ENCODE assay signal across 25 mouse cellular contexts in genomic region chr1:131281731-131282130, GRCm38 (mm10). TPM values are rescaled to one million over a fixed set of nuclear protein-coding genes. Genes with fewer than 3 reads are reported as not detected.
DNase-seq lines count a peak whose midpoint lies in the region; ATAC-seq and TF ChIP-seq lines count a peak whose summit lies in the region.
"Had no signal": no experiment of that assay in that cellular context is flagged by ENCODE, and none has a peak within 500 bp of the region (broad histone marks: within the 10 kb centered on the region; RNA-seq: fewer than 3 reads in every experiment).

No protein-coding gene starts in this region.

- H3K4me1 ChIP-seq in intestine, postnatal 0 days (replicated peaks; ENCODE audit: control insufficient read depth, insufficient read depth, low read length): peaks cover 8% of the 10 kb centered on the region; the same call in 1 of the 2 replicates
- peaks cover 25% of the 10 kb centered on the region for H3K4me1 ChIP-seq in intestine, embryonic 16.5 days (ENCODE audit: control insufficient read depth, insufficient read depth, low read length)
- H3K4me1 ChIP-seq in midbrain, embryonic 13.5 days (replicated peaks): 0 out of 2 replicates have a peak, but pooled peaks cover 3% of the 10 kb centered on the region
- H3K4me1 ChIP-seq in midbrain, postnatal 0 days (ENCODE audit: insufficient read depth, low read length): no peaks in the 10 kb centered on the region
- H3K4me1 ChIP-seq in limb, embryonic 14.5 days (ENCODE audit: control insufficient read depth, insufficient read depth, low read length): peaks cover 8% of the 10 kb centered on the region; the same call in 1 of the 2 replicates
- no peaks in the 10 kb centered on the region for H3K4me1 ChIP-seq in forebrain, embryonic 12.5 days

- no peak for TF ChIP-seq CTCF in intestine, postnatal 0 days (IDR thresholded peaks at IDR 0.05; ENCODE audit: low read depth)
- no peak for TF ChIP-seq CTCF in midbrain, postnatal 0 days (IDR thresholded peaks at IDR 0.05)

- TF ChIP-seq POLR2A in limb, embryonic 14.5 days (IDR thresholded peaks at IDR 0.05; ENCODE audit: borderline replicate concordance, extremely low read depth, insufficient read depth, insufficient read length): no peak

- H3K27ac ChIP-seq in intestine, postnatal 0 days (ENCODE audit: low read depth, low read length): no peak overlapping the region
- H3K27ac ChIP-seq in intestine, embryonic 16.5 days (ENCODE audit: low read length): no peak overlapping the region
- no peak overlapping the region for H3K27ac ChIP-seq in midbrain, embryonic 13.5 days
- no peak overlapping the region for H3K27ac ChIP-seq in midbrain, postnatal 0 days (ENCODE audit: low read depth, low read length)
- no peak overlapping the region for H3K27ac ChIP-seq in limb, embryonic 14.5 days (replicated peaks; ENCODE audit: low read depth, low read length)
- no peak overlapping the region for H3K27ac ChIP-seq in forebrain, embryonic 12.5 days
- H3K27ac ChIP-seq: embryonic facial prominence, embryonic 13.5 days; forebrain, embryonic 10.5 days; heart, embryonic 13.5 days; hindbrain, embryonic 15.5 days; intestine, embryonic 15.5 days; neural tube, embryonic 13.5 days had no signal

- H3K9me3 ChIP-seq in intestine, postnatal 0 days (ENCODE audit: control insufficient read depth): no peaks in the 10 kb centered on the region
- no peaks in the 10 kb centered on the region for H3K9me3 ChIP-seq in intestine, embryonic 16.5 days (ENCODE audit: control insufficient read depth, low read length)
- no peaks in the 10 kb centered on the region for H3K9me3 ChIP-seq in midbrain, embryonic 13.5 days
- H3K9me3 ChIP-seq in midbrain, postnatal 0 days (ENCODE audit: low read length): no peaks in the 10 kb centered on the region
- no peaks in the 10 kb centered on the region for H3K9me3 ChIP-seq in limb, embryonic 14.5 days (ENCODE audit: control insufficient read depth, low read length)
- no peaks in the 10 kb centered on the region for H3K9me3 ChIP-seq in forebrain, embryonic 12.5 days
- H3K9me3 ChIP-seq: embryonic facial prominence, embryonic 13.5 days; forebrain, embryonic 10.5 days; heart, embryonic 13.5 days; hindbrain, embryonic 15.5 days; intestine, embryonic 15.5 days; neural tube, embryonic 13.5 days had no signal

- H3K27me3 ChIP-seq in intestine, postnatal 0 days (replicated peaks; ENCODE audit: control insufficient read depth, insufficient read depth, low read length): no peaks in the 10 kb centered on the region
- H3K27me3 ChIP-seq in intestine, embryonic 16.5 days (replicated peaks; ENCODE audit: control insufficient read depth, insufficient read depth, low read length): no peaks in the 10 kb centered on the region
- no peaks in the 10 kb centered on the region for H3K27me3 ChIP-seq in midbrain, embryonic 13.5 days
- H3K27me3 ChIP-seq in midbrain, postnatal 0 days (ENCODE audit: insufficient read depth, low read length): no peaks in the 10 kb centered on the region
- no peaks in the 10 kb centered on the region for H3K27me3 ChIP-seq in limb, embryonic 14.5 days (ENCODE audit: control insufficient read depth, insufficient read depth, low read length)
- no peaks in the 10 kb centered on the region for H3K27me3 ChIP-seq in forebrain, embryonic 12.5 days
- H3K27me3 ChIP-seq: embryonic facial prominence, embryonic 13.5 days; hindbrain, embryonic 15.5 days; intestine, embryonic 15.5 days; neural tube, embryonic 13.5 days had no signal

- no peak for DNase-seq in midbrain, postnatal 0 days (ENCODE audit: low spot score)
- no peak for DNase-seq in limb, embryonic 14.5 days (ENCODE audit: low spot score)
- DNase-seq: adrenal gland, adult 2 months; adrenal gland, postnatal 36 days; B cell, adult 2 months; cerebellum, adult 18-20 months; cerebellum, postnatal 10 days; gastrocnemius, postnatal 10 days; heart, postnatal 10 days; kidney, adult 9 months; kidney, postnatal 10 days; lung, adult 18-20 months; lung, postnatal 14 days had no signal

- H3K4me3 ChIP-seq in intestine, postnatal 0 days (ENCODE audit: low read depth, low read length): no peak overlapping the region
- H3K4me3 ChIP-seq in intestine, embryonic 16.5 days (ENCODE audit: low read length): no peak overlapping the region
- no peak overlapping the region for H3K4me3 ChIP-seq in midbrain, embryonic 13.5 days (replicated peaks)
- H3K4me3 ChIP-seq in midbrain, postnatal 0 days (ENCODE audit: low read depth, low read length): no peak overlapping the region
- no peak overlapping the region for H3K4me3 ChIP-seq in limb, embryonic 14.5 days (replicated peaks; ENCODE audit: low read length)
- H3K4me3 ChIP-seq in forebrain, embryonic 12.5 days (replicated peaks): no peak overlapping the region
- H3K4me3 ChIP-seq: embryonic facial prominence, embryonic 13.5 days; forebrain, embryonic 10.5 days; heart, embryonic 13.5 days; hindbrain, embryonic 15.5 days; intestine, embryonic 15.5 days; neural tube, embryonic 13.5 days had no signal

- 30% methylated on average over 4 of the region's 4 CpGs for WGBS in intestine, postnatal 0 days
- WGBS in intestine, embryonic 16.5 days: 41% methylated on average over 4 of the region's 4 CpGs
- 61% methylated on average over 4 of the region's 4 CpGs for WGBS in midbrain, embryonic 13.5 days
- WGBS in midbrain, postnatal 0 days: 57% methylated on average over 4 of the region's 4 CpGs
- WGBS in limb, embryonic 14.5 days: 48% methylated on average over 4 of the region's 4 CpGs
- whole genome bisulfite sequencing in forebrain, embryonic 12.5 days: 69% methylated on average over 4 of the region's 4 CpGs

- H3K4me2 ChIP-seq in intestine, postnatal 0 days (replicated peaks; ENCODE audit: low read depth): no peak overlapping the region
- H3K4me2 ChIP-seq in intestine, embryonic 16.5 days (ENCODE audit: low read depth, low read length): no peak overlapping the region
- no peak overlapping the region for H3K4me2 ChIP-seq in midbrain, embryonic 13.5 days (replicated peaks)
- H3K4me2 ChIP-seq in midbrain, postnatal 0 days (ENCODE audit: low read depth, low read length, poor library complexity, severe bottlenecking): no peak overlapping the region
- H3K4me2 ChIP-seq in limb, embryonic 14.5 days (replicated peaks; ENCODE audit: low read depth, low read length, severe bottlenecking): no peak overlapping the region
- no peak overlapping the region for H3K4me2 ChIP-seq in forebrain, embryonic 12.5 days
- H3K4me2 ChIP-seq: embryonic facial prominence, embryonic 13.5 days; heart, embryonic 13.5 days; hindbrain, embryonic 15.5 days; intestine, embryonic 15.5 days; liver, embryonic 11.5 days; neural tube, embryonic 13.5 days had no signal

- H3K36me3 ChIP-seq in intestine, postnatal 0 days (ENCODE audit: control insufficient read depth, insufficient read depth): no peaks in the 10 kb centered on the region
- no peaks in the 10 kb centered on the region for H3K36me3 ChIP-seq in intestine, embryonic 16.5 days (ENCODE audit: control insufficient read depth, insufficient read depth, low read length)
- H3K36me3 ChIP-seq in midbrain, embryonic 13.5 days: no peaks in the 10 kb centered on the region
- H3K36me3 ChIP-seq in midbrain, postnatal 0 days (ENCODE audit: insufficient read depth, low read length): peaks cover under 1% of the 10 kb centered on the region
- H3K36me3 ChIP-seq in limb, embryonic 14.5 days (ENCODE audit: control insufficient read depth, insufficient read depth, low read length): 0 out of 2 replicates have a peak, but pooled peaks cover 4% of the 10 kb centered on the region
- 0 out of 2 replicates have a peak, but pooled peaks cover 5% of the 10 kb centered on the region for H3K36me3 ChIP-seq in forebrain, embryonic 12.5 days (replicated peaks)
- H3K36me3 ChIP-seq: intestine, embryonic 15.5 days had no signal

- ATAC-seq in intestine, postnatal 0 days: peak; percentile 37
- no peak for ATAC-seq in intestine, embryonic 16.5 days
- ATAC-seq in midbrain, embryonic 13.5 days: 0 out of 2 replicates have a peak, but pooled peaks have one; percentile 3
- ATAC-seq in midbrain, postnatal 0 days (ENCODE audit: low FRiP score): no peak
- ATAC-seq in limb, embryonic 14.5 days (ENCODE audit: low FRiP score, low read depth): peak; percentile 38
- no peak for ATAC-seq in forebrain, embryonic 12.5 days (ENCODE audit: low FRiP score)
- ATAC-seq: activated CD4-positive, CD25-positive, alpha-beta regulatory T cell, adult 4 months; intestine, embryonic 15.5 days had no signal

- H3K9ac ChIP-seq in intestine, postnatal 0 days (ENCODE audit: low read depth, low read length): no peak overlapping the region
- H3K9ac ChIP-seq in intestine, embryonic 16.5 days (ENCODE audit: low read depth, low read length): no peak overlapping the region
- H3K9ac ChIP-seq in midbrain, embryonic 13.5 days (replicated peaks): no peak overlapping the region
- H3K9ac ChIP-seq in midbrain, postnatal 0 days (replicated peaks; ENCODE audit: low read length, poor library complexity, severe bottlenecking): no peak overlapping the region
- H3K9ac ChIP-seq in limb, embryonic 14.5 days (ENCODE audit: low read depth, low read length, severe bottlenecking): no peak overlapping the region
- no peak overlapping the region for H3K9ac ChIP-seq in forebrain, embryonic 12.5 days
- H3K9ac ChIP-seq: embryonic facial prominence, embryonic 13.5 days; heart, embryonic 13.5 days; hindbrain, embryonic 15.5 days; intestine, embryonic 15.5 days; neural tube, embryonic 13.5 days had no signal

RNA-seq across cellular contexts. Expression of gene Ikbke, which starts 2.3 kb away (rescaled TPM):
- 8.3 and 10.3 TPM in 2 replicates for polyA plus RNA-seq in intestine, postnatal 0 days (2015; fragmentation: Nextera tagmentation; extraction: Ambion mirVana)
- polyA plus RNA-seq in intestine, embryonic 16.5 days (2015; fragmentation: Nextera tagmentation; extraction: Ambion mirVana): 13.0 and 13.8 TPM in 2 replicates
- 0.72 and 0.73 TPM in 2 replicates for polyA plus RNA-seq in midbrain, embryonic 13.5 days (2015; fragmentation: Nextera tagmentation; extraction: Ambion mirVana)
- total RNA-seq in midbrain, postnatal 0 days (2014; rRNA removed): 3.9 and 5.3 TPM in 2 replicates
- polyA plus RNA-seq in midbrain, postnatal 0 days (2015; fragmentation: Nextera tagmentation; extraction: Ambion mirVana): 0.63 and 0.67 TPM in 2 replicates
- 13.4 and 13.8 TPM in 2 replicates for polyA plus RNA-seq in limb, embryonic 14.5 days (2012; rRNA removed)
- 4.2 and 6.6 TPM in 2 replicates for polyA plus RNA-seq in limb, embryonic 14.5 days (2014; fragmentation: Nextera tagmentation; extraction: Ambion mirVana)
- 0.72 and 0.88 TPM in 2 replicates for polyA plus RNA-seq in forebrain, embryonic 12.5 days (2016; fragmentation: Nextera tagmentation; extraction: Ambion mirVana)

RNA-seq across cellular contexts. Expression of gene Rassf5, which starts 36.7 kb away (rescaled TPM):
- 5.8 and 6.4 TPM in 2 replicates for polyA plus RNA-seq in intestine, postnatal 0 days (2015; fragmentation: Nextera tagmentation; extraction: Ambion mirVana)
- 3.5 and 4.1 TPM in 2 replicates for polyA plus RNA-seq in intestine, embryonic 16.5 days (2015; fragmentation: Nextera tagmentation; extraction: Ambion mirVana)
- polyA plus RNA-seq in midbrain, embryonic 13.5 days (2015; fragmentation: Nextera tagmentation; extraction: Ambion mirVana): 1.7 and 1.9 TPM in 2 replicates
- total RNA-seq in midbrain, postnatal 0 days (2014; rRNA removed): 9.0 and 13.5 TPM in 2 replicates
- 4.9 and 5.8 TPM in 2 replicates for polyA plus RNA-seq in midbrain, postnatal 0 days (2015; fragmentation: Nextera tagmentation; extraction: Ambion mirVana)
- 3.2 and 3.8 TPM in 2 replicates for polyA plus RNA-seq in limb, embryonic 14.5 days (2012; rRNA removed)
- polyA plus RNA-seq in limb, embryonic 14.5 days (2014; fragmentation: Nextera tagmentation; extraction: Ambion mirVana): 3.1 and 3.2 TPM in 2 replicates
- polyA plus RNA-seq in forebrain, embryonic 12.5 days (2016; fragmentation: Nextera tagmentation; extraction: Ambion mirVana): 0.98 and 1.1 TPM in 2 replicates

Comparison
In these comparisons a context has a peak if more than half of its experiments do, and no peak if none do; other contexts are left out.
1. ATAC-seq: peak in intestine, postnatal 0 days (single experiment), midbrain, embryonic 13.5 days (single experiment) and limb, embryonic 14.5 days (single experiment); none in intestine, embryonic 16.5 days (single experiment), midbrain, postnatal 0 days (single experiment) and forebrain, embryonic 12.5 days (single experiment).